Mouse (Mus musculus): ENCODE data around the gene Osgin1.

DNA sequence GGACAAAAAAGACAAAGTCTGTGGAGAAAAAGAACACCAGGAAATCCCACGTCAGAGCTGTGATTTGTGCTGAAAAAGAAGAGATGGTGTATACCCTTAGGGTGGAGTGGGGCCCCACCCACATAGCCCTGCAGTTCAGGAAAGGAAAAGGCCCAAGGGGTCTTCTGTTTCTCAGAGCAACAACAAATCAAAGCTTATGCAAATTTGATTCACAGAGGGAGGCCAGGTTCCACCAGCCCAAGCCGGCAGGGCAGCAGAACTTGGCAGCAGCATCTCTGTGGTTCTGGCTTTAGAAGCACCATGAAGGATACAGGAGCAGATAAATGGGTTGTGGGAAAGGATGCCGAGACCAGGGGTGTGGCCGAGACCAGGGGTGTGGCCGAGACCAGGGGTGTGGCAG, 44.8 kb downstream of the Osgin1 start:
- no peak for TF ChIP-seq EP300 (IDR thresholded peaks at IDR 0.05; ENCODE audit: low read depth)
- TF ChIP-seq CTCF (IDR thresholded peaks at IDR 0.05; ENCODE audit: low read depth): no peak

Data from heart, postnatal 0 days (tissue).